Mouse (Mus musculus) heart, embryonic 16.5 days (tissue): ENCODE measurements around the gene Pagr1a. TPM values are rescaled to one million over a fixed set of nuclear protein-coding genes. Genes with fewer than 3 reads are reported as not detected.
A peak's percentile ranks its signal among the peaks of the same experiment; 100 is the strongest.

Source experiments
- ATAC-seq: fragments of 200-750 bp; cut with Nextera tagmentation; replicated peaks from 2 replicates; pipeline ENCODE4 v1.8.0; 2017; ENCODE audit warnings: moderate number of reproducible peaks; ENCODE audit not compliant: insufficient read depth, low FRiP score; ENCODE audit errors: extremely low read depth
- H3K27ac ChIP-seq: fragments of 300-500 bp; sonication (generic); 2 replicates; pipeline ENCODE4 v1.5.1; 2014; ENCODE audit warnings: mild to moderate bottlenecking, low read length, control low read depth, moderate library complexity
- H3K27me3 ChIP-seq: fragments of 300-500 bp; sonication (generic); 2 replicates; pipeline ENCODE4 v1.6.1; 2014; ENCODE audit warnings: low read length, mixed read lengths; ENCODE audit not compliant: control insufficient read depth, insufficient read depth
- H3K36me3 ChIP-seq: fragments of 300-500 bp; sonication (generic); 2 replicates; pipeline ENCODE4 v1.6.1; 2014; ENCODE audit not compliant: control insufficient read depth, insufficient read depth
- H3K4me1 ChIP-seq: fragments of 300-500 bp; sonication (generic); 2 replicates; pipeline ENCODE4 v1.6.1; 2014; ENCODE audit warnings: low read length, mixed read lengths; ENCODE audit not compliant: control insufficient read depth, insufficient read depth
- H3K4me2 ChIP-seq: fragments of 300-500 bp; sonication (generic); 2 replicates; pipeline ENCODE4 v1.6.1; 2014; ENCODE audit warnings: low read depth, mild to moderate bottlenecking, control low read depth, low read length
- H3K4me3 ChIP-seq: fragments of 300-500 bp; sonication (generic); 2 replicates; pipeline ENCODE4 v1.5.1; 2014; ENCODE audit warnings: mild to moderate bottlenecking, control low read depth, low read length
- H3K9ac ChIP-seq: fragments of 300-500 bp; sonication (generic); 2 replicates; pipeline ENCODE4 v1.6.1; 2014; ENCODE audit warnings: low read length, control low read depth
- H3K9me3 ChIP-seq: fragments of 300-500 bp; sonication (generic); replicated peaks from 2 replicates; pipeline ENCODE4 v1.6.1; 2016; ENCODE audit warnings: low read length; ENCODE audit not compliant: control insufficient read depth
- WGBS: fragments of 180-500 bp; shearing (Covaris S2); extraction: QIAGEN DNeasy Blood & Tissue Kit; methylation state at CpG from one replicate; pipeline ENCODE4 v1.1.7; 2014; 5-methylcytosine and 5-hydroxymethylcytosine counted together
- polyA plus RNA-seq: library from polyadenylated mRNA; unstranded; fragments of >200 nt; fragmentation: Nextera tagmentation; extraction: Ambion mirVana; gene quantifications from 2 replicates; pipeline ENCODE4 v1.2.1, GENCODE M21; 2015

The Pagr1a gene
- polyA plus RNA-seq: 61.0 and 78.5 TPM in 2 replicates

GRCm38 (mm10) chr7:127016971-127017949, at the start of gene Pagr1a:
Pagr1a (minus strand) TSS chr7:127017352.
- Histone ChIP-seq H3K9ac (peak within 1 kb of the TSS; percentile 96), H3K27me3 (no peaks in the 10 kb centered on the region), H3K4me3 (peak within 1 kb of the TSS; percentile 89), H3K9me3 (no peaks in the 10 kb centered on the region), H3K4me1 (peaks cover 54% of the 10 kb centered on the region), H3K36me3 (peaks cover 13% of the 10 kb centered on the region; the same call in 1 of the 2 replicates), H3K27ac (peak within 1 kb of the TSS; percentile 99), H3K4me2 (peak within 1 kb of the TSS; percentile 83)
- ATAC-seq: peak; percentile 84
- 3% methylated on average over 39 of the region's 39 CpGs for WGBS

- no peak for ATAC-seq
- H3K36me3 ChIP-seq: no peaks in the 10 kb centered on the region
- H3K9me3 ChIP-seq: no peaks in the 10 kb centered on the region; the same call in 1 of the 2 replicates
- H3K4me1 ChIP-seq: no peaks in the 10 kb centered on the region
- no peak overlapping the region for H3K27ac ChIP-seq
- no peak overlapping the region for H3K9ac ChIP-seq
- 53% methylated on average over 4 of the region's 4 CpGs for WGBS
- no peaks in the 10 kb centered on the region for H3K27me3 ChIP-seq
- no peak overlapping the region for H3K4me3 ChIP-seq
- no peak overlapping the region for H3K4me2 ChIP-seq
Observed at GRCm38 (mm10) chr7:127066317-127066716, 49.2 kb upstream of the Pagr1a start.

- 82% methylated on average over 6 of the region's 6 CpGs for WGBS
- no peak overlapping the region for H3K4me2 ChIP-seq
- H3K27me3 ChIP-seq: no peaks in the 10 kb centered on the region
- no peak overlapping the region for H3K27ac ChIP-seq
- H3K36me3 ChIP-seq: no peaks in the 10 kb centered on the region
- H3K9me3 ChIP-seq: no peaks in the 10 kb centered on the region; the same call in 1 of the 2 replicates
- H3K4me1 ChIP-seq: no peaks in the 10 kb centered on the region
- H3K9ac ChIP-seq: no peak overlapping the region
- ATAC-seq: no peak
- H3K4me3 ChIP-seq: no peak overlapping the region
Observed at GRCm38 (mm10) chr7:127065538-127065937, 48.4 kb upstream of the Pagr1a start.

- no peak for ATAC-seq
- no peaks in the 10 kb centered on the region for H3K9me3 ChIP-seq
- H3K9ac ChIP-seq: no peak overlapping the region
- H3K4me1 ChIP-seq: no peaks in the 10 kb centered on the region
- H3K27me3 ChIP-seq: no peaks in the 10 kb centered on the region
- H3K36me3 ChIP-seq: no peaks in the 10 kb centered on the region
- no peak overlapping the region for H3K4me2 ChIP-seq
- no peak overlapping the region for H3K4me3 ChIP-seq
- 57% methylated on average over 5 of the region's 5 CpGs for WGBS
- no peak overlapping the region for H3K27ac ChIP-seq
Observed at GRCm38 (mm10) chr7:127055026-127055585, 38.0 kb upstream of the Pagr1a start.

GRCm38 (mm10) chr7:127041851-127042672, 24.9 kb upstream of the Pagr1a start, which contains the start of gene Kif22:
Kif22 (minus strand) TSS chr7:127042471.
- Histone ChIP-seq H3K27me3 (no peaks in the 10 kb centered on the region), H3K4me1 (peaks cover 15% of the 10 kb centered on the region), H3K27ac (peak within 1 kb of the TSS; percentile 82), H3K9me3 (no peaks in the 10 kb centered on the region), H3K4me3 (peak within 1 kb of the TSS; percentile 97), H3K36me3 (peaks cover 11% of the 10 kb centered on the region; the same call in 1 of the 2 replicates), H3K4me2 (peak within 1 kb of the TSS; percentile 85), H3K9ac (peak within 1 kb of the TSS; percentile 95)
- under 1% methylated on average over 53 of the region's 53 CpGs for WGBS
- ATAC-seq: peak; percentile 91

- no peak overlapping the region for H3K27ac ChIP-seq
- H3K9me3 ChIP-seq: no peaks in the 10 kb centered on the region
- peaks cover 55% of the 10 kb centered on the region for H3K36me3 ChIP-seq
- H3K4me2 ChIP-seq: no peak overlapping the region
- H3K27me3 ChIP-seq: no peaks in the 10 kb centered on the region
- H3K9ac ChIP-seq: no peak overlapping the region
- no peak for ATAC-seq
- H3K4me1 ChIP-seq: peaks cover 7% of the 10 kb centered on the region
- WGBS: 60% methylated on average over 1 of the region's 1 CpGs
- no peak overlapping the region for H3K4me3 ChIP-seq
Observed at GRCm38 (mm10) chr7:127031244-127031643, 14.1 kb upstream of the Pagr1a start.

GRCm38 (mm10) chr7:127030172-127030571, 13.0 kb upstream of the Pagr1a start:
- H3K4me3 ChIP-seq: no peak overlapping the region
- H3K4me2 ChIP-seq: no peak overlapping the region
- no peak overlapping the region for H3K27ac ChIP-seq
- H3K9ac ChIP-seq: no peak overlapping the region
- no peaks in the 10 kb centered on the region for H3K27me3 ChIP-seq
- H3K9me3 ChIP-seq: no peaks in the 10 kb centered on the region
- H3K4me1 ChIP-seq: peaks cover 7% of the 10 kb centered on the region
- ATAC-seq: no peak
- H3K36me3 ChIP-seq: peaks cover 51% of the 10 kb centered on the region
- 100% methylated on average over 1 of the region's 1 CpGs for WGBS

GRCm38 (mm10) chr7:127027885-127028284, 10.7 kb upstream of the Pagr1a start:
- peak overlapping the region; percentile 81 for H3K4me2 ChIP-seq
- peaks cover 41% of the 10 kb centered on the region for H3K36me3 ChIP-seq
- WGBS: 59% methylated on average over 8 of the region's 8 CpGs
- peak overlapping the region; percentile 100 for H3K27ac ChIP-seq
- H3K9ac ChIP-seq: peak overlapping the region; percentile 99
- peak overlapping the region; percentile 94 for H3K4me3 ChIP-seq
- peaks cover 27% of the 10 kb centered on the region for H3K4me1 ChIP-seq
- no peak for ATAC-seq
- H3K27me3 ChIP-seq: no peaks in the 10 kb centered on the region
- no peaks in the 10 kb centered on the region for H3K9me3 ChIP-seq
